Mouse (Mus musculus): ENCODE results near the gene Gm17019. TPM values are rescaled to one million over a fixed set of nuclear protein-coding genes. Genes with fewer than 3 reads are reported as not detected.

The Gm17019 gene
- polyA plus RNA-seq (2014; fragmentation: Illumina TruSeq; extraction: RNeasy Lipid Tissue Mini Kit (QIAGEN cat#74804); ENCODE audit: low read depth, low replicate concordance) = not detected

GRCm38 (mm10) chr5:15032898-15033297 lies at the start of gene Gm17019:
Gm17019 (minus strand) TSS chr5:15032998.

Other genes with a start within 250 kb of the Gm17019 start
- not detected for gene Gm9758, start 118.1 kb downstream of the Gm17019 start, polyA plus RNA-seq (2014; fragmentation: Illumina TruSeq; extraction: RNeasy Lipid Tissue Mini Kit (QIAGEN cat#74804); ENCODE audit: low read depth, low replicate concordance)
- not detected for gene Speer4e, start 94.6 kb downstream of the Gm17019 start, polyA plus RNA-seq (2014; fragmentation: Illumina TruSeq; extraction: RNeasy Lipid Tissue Mini Kit (QIAGEN cat#74804); ENCODE audit: low read depth, low replicate concordance)
- gene Gm10354, start 54.1 kb downstream of the Gm17019 start, polyA plus RNA-seq (2014; fragmentation: Illumina TruSeq; extraction: RNeasy Lipid Tissue Mini Kit (QIAGEN cat#74804); ENCODE audit: low read depth, low replicate concordance) = not detected

Data from adrenal gland, adult 10 weeks (tissue).